Mouse (Mus musculus) inflammation-experienced regulatory T-cells, adult 16 weeks (primary cell): ENCODE results near the gene Rps17. TPM values are rescaled to one million over a fixed set of nuclear protein-coding genes. Genes with fewer than 3 reads are reported as not detected.

Experiments
- polyA plus RNA-seq: library from polyadenylated mRNA; unstranded; fragments of 100-300 nt; shearing (Covaris generic); gene quantifications from one replicate; pipeline ENCODE4 v1.2.1, GENCODE M21; 2017

Rps17 gene
- 682 TPM for polyA plus RNA-seq

DNA sequence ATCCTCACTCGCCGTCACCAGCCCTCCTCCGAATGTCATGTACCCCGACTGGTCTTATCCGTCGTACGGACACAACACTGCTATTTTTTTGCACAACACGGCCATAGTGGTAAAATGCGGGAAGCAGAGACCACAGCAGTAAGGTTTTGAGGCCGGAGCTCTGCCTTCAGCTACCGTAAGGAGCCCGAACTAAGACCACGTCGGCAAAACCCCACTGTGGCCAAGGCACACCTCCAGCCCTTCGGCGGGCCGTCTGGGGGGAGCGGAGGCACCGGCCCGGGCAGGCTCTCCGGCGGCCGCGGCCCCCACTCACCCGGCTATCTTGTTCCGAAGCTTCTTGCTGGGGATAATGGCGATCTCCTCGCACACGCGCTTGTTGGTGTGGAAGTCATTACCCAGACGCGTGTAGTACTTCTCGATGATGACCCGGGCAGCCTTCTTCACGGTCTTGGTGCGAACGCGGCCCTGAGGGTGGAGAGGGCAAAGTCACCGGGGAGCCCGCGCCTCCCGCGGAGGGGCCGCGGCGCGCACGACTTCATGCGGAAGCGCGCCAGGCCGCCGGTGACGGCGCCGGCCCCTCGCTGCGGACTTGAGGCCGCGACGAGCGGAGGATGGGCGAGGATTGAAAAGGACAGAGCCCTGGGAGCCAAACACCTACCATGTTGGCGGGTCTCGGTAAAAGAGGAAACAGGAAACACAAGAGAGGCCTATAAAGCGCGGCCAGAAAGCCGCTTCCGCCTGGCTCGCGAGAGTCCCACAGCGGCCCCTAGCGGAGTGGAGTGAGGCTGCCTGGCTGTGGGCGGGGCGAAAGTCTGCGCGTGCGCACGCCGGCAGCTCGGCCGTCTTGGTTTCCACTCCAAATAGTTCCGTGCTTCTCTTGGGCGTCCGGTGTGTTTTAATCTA is at the start of gene Rps17:
Gene Rps17 (minus strand): TSS at position 711 of the 903 bp plus-strand sequence.

Other genes starting within 250 kb of the Rps17 start
- gene Slc28a1, start 230.5 kb downstream of the Rps17 start, polyA plus RNA-seq = not detected
- gene Pde8a, start 131.7 kb downstream of the Rps17 start, polyA plus RNA-seq = 1.4 TPM
- not detected for gene Cpeb1, start 110.2 kb upstream of the Rps17 start, polyA plus RNA-seq
- not detected for gene Ap3b2, start 148.7 kb upstream of the Rps17 start, polyA plus RNA-seq
- gene BC048679, start 153.0 kb upstream of the Rps17 start, polyA plus RNA-seq = not detected
- 7.4 TPM for gene Fsd2, start 221.7 kb upstream of the Rps17 start, polyA plus RNA-seq
- gene Whamm, start 226.0 kb upstream of the Rps17 start, polyA plus RNA-seq = 1.6 TPM